Mouse (Mus musculus) liver, embryonic 14 days (tissue): ENCODE results near the gene Tbx21. TPM values are rescaled to one million over a fixed set of nuclear protein-coding genes. Genes with fewer than 3 reads are reported as not detected.

ENCODE experiments used
- polyA plus RNA-seq: library from polyadenylated mRNA; depleted of rRNA; stranded (reverse); fragments of >200 nt; gene quantifications from 2 replicates; pipeline ENCODE4 v1.2.3, GENCODE M21; 2012; rRNA removed

Gene Tbx21
- 0.02 and 0.03 TPM in 2 replicates for polyA plus RNA-seq

GRCm38 (mm10) chr11:97114671-97115601 lies at the start of gene Tbx21:
Gene Tbx21, minus strand, starts transcription at chr11:97115331.

GRCm38 (mm10) chr11:97151343-97151801 lies 36.2 kb upstream of the Tbx21 start, which contains the start of gene Tbkbp1:
Gene Tbkbp1, minus strand, starts transcription at chr11:97151495.

GRCm38 (mm10) chr11:97050216-97050943 lies 64.8 kb downstream of the Tbx21 start, which contains the start of gene Osbpl7:
Gene Osbpl7, plus strand, starts transcription at chr11:97050628.

Other genes starting within 250 kb of the Tbx21 start
- 19.3 and 21.0 TPM in 2 replicates for gene Cdk5rap3, start 198.8 kb downstream of the Tbx21 start, polyA plus RNA-seq
- gene Prr15l, start 187.2 kb downstream of the Tbx21 start, polyA plus RNA-seq: 1.9 and 2.2 TPM in 2 replicates
- 314 and 383 TPM in 2 replicates for gene Pnpo, start 171.3 kb downstream of the Tbx21 start, polyA plus RNA-seq
- 6.3 and 8.3 TPM in 2 replicates for gene Sp2, start 132.4 kb downstream of the Tbx21 start, polyA plus RNA-seq
- gene Sp6, start 101.9 kb downstream of the Tbx21 start, polyA plus RNA-seq: 0.03 and 0.08 TPM in 2 replicates
- gene Scrn2, start 85.4 kb downstream of the Tbx21 start, polyA plus RNA-seq: 5.3 and 5.8 TPM in 2 replicates
- gene Lrrc46, start 73.9 kb downstream of the Tbx21 start, polyA plus RNA-seq: 0.24 and 0.27 TPM in 2 replicates
- 25.7 and 31.4 TPM in 2 replicates for gene Mrpl10, start 73.8 kb downstream of the Tbx21 start, polyA plus RNA-seq
- 2.5 and 3.3 TPM in 2 replicates for gene Osbpl7, start 64.7 kb downstream of the Tbx21 start, polyA plus RNA-seq
- gene Tbkbp1, start 36.2 kb upstream of the Tbx21 start, polyA plus RNA-seq: 2.3 and 2.6 TPM in 2 replicates
- gene Kpnb1, start 72.5 kb upstream of the Tbx21 start, polyA plus RNA-seq: 69.9 and 71.9 TPM in 2 replicates
- gene Npepps, start 165.3 kb upstream of the Tbx21 start, polyA plus RNA-seq: 8.2 and 9.3 TPM in 2 replicates
- gene Mrpl45, start 200.4 kb upstream of the Tbx21 start, polyA plus RNA-seq: 13.2 and 15.5 TPM in 2 replicates
- 0.01 TPM in 2 replicates for gene Gpr179, start 236.7 kb upstream of the Tbx21 start, polyA plus RNA-seq
- 2.2 and 2.6 TPM in 2 replicates for gene Socs7, start 247.2 kb upstream of the Tbx21 start, polyA plus RNA-seq